Mouse (Mus musculus) megakaryocyte, embryonic 14.5 days (primary cell): ENCODE data around the gene Pomgnt1. TPM values are rescaled to one million over a fixed set of nuclear protein-coding genes. Genes with fewer than 3 reads are reported as not detected.

Source experiments
- H3K27me3 ChIP-seq: replicated peaks from 2 replicates; pipeline ENCODE3; 2012; ENCODE audit warnings: inconsistent platforms
- H3K36me3 ChIP-seq: replicated peaks from 2 replicates; pipeline ENCODE3; 2012; ENCODE audit warnings: low read length, inconsistent platforms, mixed read lengths
- H3K4me1 ChIP-seq: 2 replicates; pipeline ENCODE4 v1.6.1; 2012; ENCODE audit warnings: inconsistent platforms
- H3K4me3 ChIP-seq: replicated peaks from 2 replicates; pipeline ENCODE3; 2012; ENCODE audit warnings: moderate library complexity, mild to moderate bottlenecking, inconsistent platforms
- H3K9me3 ChIP-seq: 2 replicates; pipeline ENCODE4 v1.6.1; 2012; ENCODE audit warnings: inconsistent platforms
- FLI1 ChIP-seq: IDR thresholded peaks from 2 replicates; pipeline ENCODE4 v1.6.1; 2012; ENCODE audit warnings: low read length, inconsistent platforms, mixed read lengths
- GATA1 ChIP-seq: IDR thresholded peaks from 3 replicates; pipeline ENCODE4 v1.6.1; 2012; ENCODE audit warnings: mixed read lengths, low read length, inconsistent platforms, borderline replicate concordance
- polyA plus RNA-seq: library from polyadenylated mRNA; stranded (reverse); fragments of >175 nt; gene quantifications from 2 replicates; pipeline ENCODE4 v1.2.3, GENCODE M21; 2012; ENCODE audit warnings: low replicate concordance; ENCODE audit not compliant: insufficient read depth

Pomgnt1 gene
- polyA plus RNA-seq, 1 experiment: 6.1 TPM

- Histone ChIP-seq H3K27me3 (peaks cover 19% of the 10 kb centered on the region), H3K4me1 (peaks cover 15% of the 10 kb centered on the region), H3K36me3 (no peaks in the 10 kb centered on the region), H3K4me3 (no peak overlapping the region), H3K9me3 (no peaks in the 10 kb centered on the region; the same call in 1 of the 2 replicates)
- TF ChIP-seq GATA1 (no peak), FLI1 (no peak)
These were observed 13.9 kb downstream of the Pomgnt1 start for GRCm38 (mm10) chr4:116137421-116137996.

GRCm38 (mm10) chr4:116140801-116141574, 17.3 kb downstream of the Pomgnt1 start:
- TF ChIP-seq FLI1 (no peak), GATA1 (no peak)
- H3K27me3 ChIP-seq: peaks cover 40% of the 10 kb centered on the region
- no peaks in the 10 kb centered on the region; the same call in 1 of the 2 replicates for H3K9me3 ChIP-seq
- no peak overlapping the region for H3K4me3 ChIP-seq
- no peaks in the 10 kb centered on the region for H3K36me3 ChIP-seq
- peaks cover 27% of the 10 kb centered on the region for H3K4me1 ChIP-seq

GRCm38 (mm10) chr4:116141736-116142135, 18.1 kb downstream of the Pomgnt1 start:
- TF ChIP-seq FLI1: no peak
- TF ChIP-seq GATA1: no peak
- Histone ChIP-seq H3K36me3 (no peaks in the 10 kb centered on the region), H3K4me3 (no peak overlapping the region), H3K27me3 (peaks cover 40% of the 10 kb centered on the region), H3K4me1 (peaks cover 25% of the 10 kb centered on the region), H3K9me3 (no peaks in the 10 kb centered on the region; the same call in 1 of the 2 replicates)

- TF ChIP-seq FLI1 (no peak), GATA1 (no peak)
- H3K4me3 ChIP-seq: no peak overlapping the region
- H3K27me3 ChIP-seq: peaks cover 40% of the 10 kb centered on the region
- H3K9me3 ChIP-seq: peaks cover 3% of the 10 kb centered on the region
- peaks cover 23% of the 10 kb centered on the region for H3K4me1 ChIP-seq
- H3K36me3 ChIP-seq: peaks cover 2% of the 10 kb centered on the region
These were observed 18.6 kb downstream of the Pomgnt1 start for GRCm38 (mm10) chr4:116142269-116142668.

GRCm38 (mm10) chr4:116143317-116143811, 19.7 kb downstream of the Pomgnt1 start:
- peaks cover 6% of the 10 kb centered on the region for H3K9me3 ChIP-seq
- H3K4me1 ChIP-seq: peaks cover 20% of the 10 kb centered on the region
- peaks cover 40% of the 10 kb centered on the region for H3K27me3 ChIP-seq
- peak overlapping the region; percentile 62 for H3K4me3 ChIP-seq
- TF ChIP-seq FLI1 (no peak), GATA1 (no peak)
- H3K36me3 ChIP-seq: peaks cover 4% of the 10 kb centered on the region

- peak overlapping the region; percentile 91 for H3K4me3 ChIP-seq
- H3K36me3 ChIP-seq: peaks cover 4% of the 10 kb centered on the region
- peaks cover 20% of the 10 kb centered on the region for H3K4me1 ChIP-seq
- peaks cover 6% of the 10 kb centered on the region for H3K9me3 ChIP-seq
- H3K27me3 ChIP-seq: peaks cover 40% of the 10 kb centered on the region
- TF ChIP-seq GATA1 (no peak), FLI1 (no peak)
These were observed 20.5 kb downstream of the Pomgnt1 start for GRCm38 (mm10) chr4:116143891-116144717.

- peak overlapping the region; percentile 91 for H3K4me3 ChIP-seq
- H3K4me1 ChIP-seq: peaks cover 29% of the 10 kb centered on the region
- H3K36me3 ChIP-seq: peaks cover 38% of the 10 kb centered on the region
- TF ChIP-seq FLI1 (no peak), GATA1 (no peak)
- H3K9me3 ChIP-seq: peaks cover 6% of the 10 kb centered on the region
- no peaks in the 10 kb centered on the region for H3K27me3 ChIP-seq
These were observed 26.1 kb downstream of the Pomgnt1 start for GRCm38 (mm10) chr4:116149812-116150155.

GRCm38 (mm10) chr4:116150156-116150861, 26.7 kb downstream of the Pomgnt1 start:
- TF ChIP-seq FLI1 (no peak), GATA1 (no peak)

GRCm38 (mm10) chr4:116150862-116151221, 27.2 kb downstream of the Pomgnt1 start:
- peak overlapping the region; percentile 91 for H3K4me3 ChIP-seq
- H3K9me3 ChIP-seq: peaks cover 6% of the 10 kb centered on the region
- H3K27me3 ChIP-seq: no peaks in the 10 kb centered on the region
- TF ChIP-seq GATA1 (no peak), FLI1 (no peak)
- peaks cover 49% of the 10 kb centered on the region for H3K36me3 ChIP-seq
- peaks cover 29% of the 10 kb centered on the region for H3K4me1 ChIP-seq

More at GRCm38 (mm10) chr4:116150156-116150861, 26.7 kb downstream of the Pomgnt1 start:
- H3K4me3 ChIP-seq: peak overlapping the region; percentile 91
- H3K4me1 ChIP-seq: peaks cover 28% of the 10 kb centered on the region
- no peaks in the 10 kb centered on the region for H3K27me3 ChIP-seq
- peaks cover 6% of the 10 kb centered on the region for H3K9me3 ChIP-seq
- H3K36me3 ChIP-seq: peaks cover 43% of the 10 kb centered on the region
